Mouse (Mus musculus): ENCODE measurements around the gene F5. TPM values are rescaled to one million over a fixed set of nuclear protein-coding genes. Genes with fewer than 3 reads are reported as not detected.
"Not testable (repeated sequence)": the region's sequence is repeated elsewhere in the genome, so short reads cannot be mapped to it uniquely, and the experiment has no call there.

Gene F5
- polyA plus RNA-seq, 1 experiment = not detected

DNA sequence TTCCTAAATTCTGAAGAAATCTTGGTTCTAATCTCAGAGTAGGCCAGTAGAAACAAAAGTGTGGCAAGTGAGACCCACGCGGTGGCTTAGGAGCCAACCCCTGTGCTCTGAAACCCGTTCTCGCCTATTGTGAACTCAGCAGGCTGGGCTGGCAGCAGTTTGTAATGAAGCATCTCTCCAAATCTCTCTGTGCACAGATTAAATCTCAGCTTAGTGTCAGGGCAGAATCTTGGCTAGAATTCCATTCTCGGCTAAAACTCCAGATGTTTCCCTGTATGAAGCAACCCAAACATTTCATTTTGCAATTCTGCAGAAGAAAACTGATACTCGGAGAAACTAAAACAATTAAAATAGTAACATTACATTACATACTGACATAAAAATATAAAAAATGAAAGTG is 63.9 kb downstream of the F5 start:
- Histone ChIP-seq H3K4me1 (ENCODE audit: control insufficient read depth, insufficient read depth, low read length) (no peaks in the 10 kb centered on the region), H3K27ac (ENCODE audit: insufficient read depth, low read length) (no peak overlapping the region), H3K4me3 (ENCODE audit: insufficient read depth, low read length) (no peak overlapping the region)
- TF ChIP-seq CTCF (IDR thresholded peaks at IDR 0.05; ENCODE audit: borderline replicate concordance, insufficient read depth, low read length) = no peak
- TF ChIP-seq POLR2A (IDR thresholded peaks at IDR 0.05; ENCODE audit: low read depth, low read length) = no peak

DNA sequence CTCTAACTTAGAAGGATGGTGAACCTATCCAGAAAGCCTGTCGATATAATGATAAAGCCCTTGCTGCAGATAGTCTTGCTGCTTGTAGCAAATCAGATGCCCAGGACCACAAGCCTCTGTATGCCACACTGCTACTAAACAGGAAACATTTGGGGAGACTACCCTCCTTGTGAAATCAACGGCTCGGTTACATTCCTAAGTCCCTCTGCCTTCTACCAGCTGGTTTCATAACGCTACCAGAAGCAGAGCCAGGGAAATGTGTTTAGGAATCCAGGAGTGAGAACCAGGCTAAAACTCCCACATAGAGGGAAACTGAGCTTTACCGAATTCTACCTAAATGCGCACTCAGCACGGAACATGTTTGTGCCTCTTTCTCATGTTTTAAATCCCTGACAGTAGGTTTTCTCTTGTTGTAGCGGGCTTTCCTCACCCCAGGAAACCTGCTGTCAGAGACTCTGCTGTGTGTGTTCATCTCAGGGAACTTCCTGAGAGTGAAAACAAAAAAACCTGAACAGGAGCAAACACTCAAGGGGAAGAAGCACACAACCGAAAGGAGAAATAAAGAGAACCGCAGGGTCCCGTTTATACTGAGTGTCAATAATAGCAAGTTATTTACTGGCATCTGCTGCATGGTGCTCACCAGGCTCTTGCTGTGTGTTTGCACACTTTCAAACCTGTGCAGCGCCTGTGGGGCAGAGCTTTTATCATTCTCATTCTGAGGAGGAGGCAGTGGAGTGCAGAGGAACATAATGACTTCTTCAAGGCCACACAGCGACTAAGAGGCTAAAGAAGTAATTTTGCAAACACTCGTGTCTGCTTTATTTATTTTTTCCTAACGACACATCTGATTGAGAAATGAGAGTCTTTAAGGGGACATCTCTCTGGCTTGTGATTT is 66.4 kb downstream of the F5 start:
- Histone ChIP-seq H3K4me3 (ENCODE audit: insufficient read depth, low read length) (no peak overlapping the region), H3K27ac (ENCODE audit: insufficient read depth, low read length) (no peak overlapping the region), H3K4me1 (ENCODE audit: control insufficient read depth, insufficient read depth, low read length) (no peaks in the 10 kb centered on the region)
- no peak for TF ChIP-seq POLR2A (IDR thresholded peaks at IDR 0.05; ENCODE audit: low read depth, low read length)
- TF ChIP-seq CTCF (IDR thresholded peaks at IDR 0.05; ENCODE audit: borderline replicate concordance, insufficient read depth, low read length) = no peak

DNA sequence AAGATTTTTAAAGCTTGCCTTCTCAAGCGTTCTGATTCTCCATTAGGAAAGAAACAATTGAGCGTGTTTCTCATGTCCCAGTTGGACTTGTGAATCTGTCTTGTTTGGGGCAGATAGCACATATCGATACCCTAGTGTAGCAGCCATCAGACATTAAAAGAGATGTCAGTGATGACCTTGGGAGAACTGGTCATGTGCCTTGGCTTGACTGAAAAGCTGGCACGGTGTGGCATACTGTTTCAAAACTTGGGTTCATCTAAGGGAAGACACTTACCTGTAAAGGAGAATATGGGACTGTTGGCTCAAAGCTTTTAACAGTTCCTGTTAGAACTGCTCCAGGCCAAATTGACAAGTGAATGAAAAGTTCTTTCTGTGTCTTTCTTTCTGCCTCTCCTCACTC is 68.6 kb downstream of the F5 start:
- no peaks in the 10 kb centered on the region for H3K4me1 ChIP-seq (ENCODE audit: control insufficient read depth, insufficient read depth, low read length)
- TF ChIP-seq POLR2A (IDR thresholded peaks at IDR 0.05; ENCODE audit: low read depth, low read length) (no peak), CTCF (IDR thresholded peaks at IDR 0.05; ENCODE audit: borderline replicate concordance, insufficient read depth, low read length) (no peak)

DNA sequence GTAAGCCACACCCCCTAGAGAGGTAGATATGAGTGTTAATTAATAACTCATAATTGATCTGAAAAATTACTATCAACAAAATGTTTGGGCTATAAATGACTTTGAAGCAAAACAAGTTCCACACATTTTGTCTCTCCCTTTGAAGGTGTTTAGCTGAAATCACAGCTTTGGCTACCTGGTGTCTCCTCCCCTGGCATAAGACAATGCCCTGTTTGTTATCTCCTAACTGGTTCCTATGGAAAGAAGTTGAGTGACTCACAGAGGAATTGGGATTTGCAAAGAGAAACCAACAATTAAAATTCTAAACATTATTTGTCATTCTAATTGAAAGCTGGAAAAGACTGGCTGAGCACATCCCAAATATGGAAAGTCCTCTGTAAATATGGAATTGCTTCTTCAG is 71.5 kb downstream of the F5 start:
- TF ChIP-seq POLR2A (IDR thresholded peaks at IDR 0.05; ENCODE audit: low read depth, low read length) (no peak), CTCF (IDR thresholded peaks at IDR 0.05; ENCODE audit: borderline replicate concordance, insufficient read depth, low read length) (no peak)
- no peaks in the 10 kb centered on the region for H3K4me1 ChIP-seq (ENCODE audit: control insufficient read depth, insufficient read depth, low read length)
- no peak overlapping the region for H3K4me3 ChIP-seq (ENCODE audit: insufficient read depth, low read length)
- H3K27ac ChIP-seq (ENCODE audit: insufficient read depth, low read length) = no peak overlapping the region

More for the DNA sequence above, 68.6 kb downstream of the F5 start:
- Histone ChIP-seq H3K4me3 (ENCODE audit: insufficient read depth, low read length) (no peak overlapping the region), H3K27ac (ENCODE audit: insufficient read depth, low read length) (no peak overlapping the region)

- H3K27ac ChIP-seq (ENCODE audit: insufficient read depth, low read length); H3K4me1 ChIP-seq (ENCODE audit: control insufficient read depth, insufficient read depth, low read length); H3K4me3 ChIP-seq (ENCODE audit: insufficient read depth, low read length): not testable (repeated sequence)
Measured at GRCm38 (mm10) chr1:164231937-164232570, 80.4 kb downstream of the F5 start.

- H3K4me1 ChIP-seq (ENCODE audit: control insufficient read depth, insufficient read depth, low read length) = no peaks in the 10 kb centered on the region
- TF ChIP-seq POLR2A (IDR thresholded peaks at IDR 0.05; ENCODE audit: low read depth, low read length) (no peak), CTCF (IDR thresholded peaks at IDR 0.05; ENCODE audit: borderline replicate concordance, insufficient read depth, low read length) (no peak)
- H3K4me3 ChIP-seq (ENCODE audit: insufficient read depth, low read length) = no peak overlapping the region
- H3K27ac ChIP-seq (ENCODE audit: insufficient read depth, low read length) = no peak overlapping the region
Measured at GRCm38 (mm10) chr1:164233447-164233846, 81.8 kb downstream of the F5 start.

DNA sequence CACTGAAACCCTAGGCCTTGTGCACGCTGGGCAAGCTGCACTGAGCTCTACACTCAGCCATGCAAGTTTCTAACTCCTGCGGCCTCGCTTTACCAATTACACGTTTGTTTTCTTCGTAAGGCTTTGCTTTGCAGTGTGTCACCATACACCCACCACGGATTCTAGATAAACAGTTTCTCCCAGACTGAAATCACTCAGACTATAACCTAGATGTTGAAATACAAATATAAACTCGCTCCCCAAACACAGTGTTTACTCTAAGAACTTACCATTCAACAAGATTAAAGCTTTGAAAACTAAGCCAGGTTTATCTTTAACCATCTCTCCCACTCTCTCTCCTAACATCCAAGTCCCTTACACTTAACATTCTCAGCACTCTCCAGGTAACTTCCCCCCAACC is 83.4 kb downstream of the F5 start:
- H3K4me1 ChIP-seq (ENCODE audit: control insufficient read depth, insufficient read depth, low read length) = no peaks in the 10 kb centered on the region
- no peak overlapping the region for H3K4me3 ChIP-seq (ENCODE audit: insufficient read depth, low read length)
- no peak for TF ChIP-seq CTCF (IDR thresholded peaks at IDR 0.05; ENCODE audit: borderline replicate concordance, insufficient read depth, low read length)
- no peak overlapping the region for H3K27ac ChIP-seq (ENCODE audit: insufficient read depth, low read length)

DNA sequence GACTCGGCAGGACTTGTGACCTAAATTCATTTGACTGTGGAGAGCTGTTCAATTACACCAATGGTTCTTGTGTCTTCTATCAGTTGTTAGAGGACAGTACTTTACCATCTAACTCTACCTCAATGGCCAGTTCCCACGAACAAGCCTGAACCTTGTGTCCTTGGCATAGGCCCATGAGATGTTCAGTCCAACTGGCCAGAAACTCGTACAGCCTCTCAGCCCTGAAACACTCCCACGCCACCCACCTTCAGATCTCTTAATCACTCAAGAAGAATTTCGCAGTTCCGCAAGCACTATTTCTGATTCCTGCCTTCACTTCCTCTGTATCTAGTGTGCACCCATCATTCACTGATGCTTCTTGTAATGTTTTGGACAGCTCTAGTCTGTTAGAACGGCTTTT is 84.4 kb downstream of the F5 start:
- H3K27ac ChIP-seq (ENCODE audit: insufficient read depth, low read length) = no peak overlapping the region

GRCm38 (mm10) chr1:164241494-164241893 is 89.9 kb downstream of the F5 start:
- Histone ChIP-seq H3K27ac (ENCODE audit: insufficient read depth, low read length) (no peak overlapping the region), H3K4me1 (ENCODE audit: control insufficient read depth, insufficient read depth, low read length) (0 out of 2 replicates have a peak, but pooled peaks cover 3% of the 10 kb centered on the region)
- TF ChIP-seq CTCF (IDR thresholded peaks at IDR 0.05; ENCODE audit: borderline replicate concordance, insufficient read depth, low read length) = no peak
- TF ChIP-seq POLR2A (IDR thresholded peaks at IDR 0.05; ENCODE audit: low read depth, low read length) = no peak

More for the DNA sequence above, 84.4 kb downstream of the F5 start:
- TF ChIP-seq POLR2A (IDR thresholded peaks at IDR 0.05; ENCODE audit: low read depth, low read length) (no peak), CTCF (IDR thresholded peaks at IDR 0.05; ENCODE audit: borderline replicate concordance, insufficient read depth, low read length) (no peak)
- Histone ChIP-seq H3K4me1 (ENCODE audit: control insufficient read depth, insufficient read depth, low read length) (no peaks in the 10 kb centered on the region), H3K4me3 (ENCODE audit: insufficient read depth, low read length) (no peak overlapping the region)

GRCm38 (mm10) chr1:164242809-164243208 is 91.2 kb downstream of the F5 start:
- TF ChIP-seq POLR2A (IDR thresholded peaks at IDR 0.05; ENCODE audit: low read depth, low read length) (no peak), CTCF (IDR thresholded peaks at IDR 0.05; ENCODE audit: borderline replicate concordance, insufficient read depth, low read length) (no peak)
- no peak overlapping the region for H3K27ac ChIP-seq (ENCODE audit: insufficient read depth, low read length)

More at GRCm38 (mm10) chr1:164241494-164241893, 89.9 kb downstream of the F5 start:
- no peak overlapping the region for H3K4me3 ChIP-seq (ENCODE audit: insufficient read depth, low read length)

More at GRCm38 (mm10) chr1:164242809-164243208, 91.2 kb downstream of the F5 start:
- Histone ChIP-seq H3K4me3 (ENCODE audit: insufficient read depth, low read length) (no peak overlapping the region), H3K4me1 (ENCODE audit: control insufficient read depth, insufficient read depth, low read length) (0 out of 2 replicates have a peak, but pooled peaks cover 7% of the 10 kb centered on the region)
